Mouse (Mus musculus) lung, adult 18-20 months (tissue): ENCODE results near the gene Nubp2.

Experiments used
- DNase-seq, 2 experiments: peaks; one replicate each; pipeline ENCODE4 v3.0.0; 2022; ENCODE audit warnings: mixed read lengths in 2 of 2

Gene Nubp2

GRCm38 (mm10) chr17:24886134-24886931, at the start of gene Nubp2, which contains the start of gene Spsb3:
Nubp2 (minus strand) TSS chr17:24886349.
Spsb3 (plus strand) TSS chr17:24886643.
- peak; percentile 99 for DNase-seq

GRCm38 (mm10) chr17:24935666-24936065, 49.5 kb upstream of the Nubp2 start:
- DNase-seq: no peak

- DNase-seq: no peak
Observed at GRCm38 (mm10) chr17:24934926-24935325, 48.8 kb upstream of the Nubp2 start.

GRCm38 (mm10) chr17:24933163-24933562, 47.0 kb upstream of the Nubp2 start:
- DNase-seq: no peak

- no peak for DNase-seq
Observed at GRCm38 (mm10) chr17:24932431-24932830, 46.3 kb upstream of the Nubp2 start.

- no peak for DNase-seq
Observed at GRCm38 (mm10) chr17:24929506-24929905, 43.4 kb upstream of the Nubp2 start.

- DNase-seq: no peak
Observed at GRCm38 (mm10) chr17:24923246-24923645, 37.1 kb upstream of the Nubp2 start.

GRCm38 (mm10) chr17:24913984-24914383, 27.8 kb upstream of the Nubp2 start:
- DNase-seq: no peak

- no peak for DNase-seq
Observed at GRCm38 (mm10) chr17:24907591-24907990, 21.4 kb upstream of the Nubp2 start.

GRCm38 (mm10) chr17:24903767-24904166, 17.6 kb upstream of the Nubp2 start:
- no peak for DNase-seq

GRCm38 (mm10) chr17:24902671-24903474, 16.7 kb upstream of the Nubp2 start:
- DNase-seq: no peak

- no peak for DNase-seq
Observed at GRCm38 (mm10) chr17:24902124-24902523, 16.0 kb upstream of the Nubp2 start.

GRCm38 (mm10) chr17:24900014-24900413, 13.9 kb upstream of the Nubp2 start:
- no peak for DNase-seq

- no peak for DNase-seq
Observed at GRCm38 (mm10) chr17:24899153-24899552, 13.0 kb upstream of the Nubp2 start.

- no peak for DNase-seq
Observed at GRCm38 (mm10) chr17:24898041-24898854, 12.1 kb upstream of the Nubp2 start.

- DNase-seq: no peak
Observed at GRCm38 (mm10) chr17:24897600-24897999, 11.5 kb upstream of the Nubp2 start.

GRCm38 (mm10) chr17:24896993-24897269, 10.8 kb upstream of the Nubp2 start:
- no peak for DNase-seq

GRCm38 (mm10) chr17:24896241-24896992, 10.3 kb upstream of the Nubp2 start, which contains the start of gene Nme3:
Nme3 (plus strand) TSS chr17:24896500.
- DNase-seq: peak; percentile 70 to 78

- DNase-seq: no peak
Observed at GRCm38 (mm10) chr17:24895571-24896240, 9.6 kb upstream of the Nubp2 start.

GRCm38 (mm10) chr17:24894995-24895547, 8.9 kb upstream of the Nubp2 start, which contains the start of the genes Eme2 and Mrps34:
Eme2 (minus strand) TSS chr17:24895087.
Mrps34 (plus strand) TSS chr17:24895116.
- peak; percentile 83 to 88 for DNase-seq
